Mouse (Mus musculus): ENCODE results near the gene Thoc3.

The Thoc3 gene

GRCm38 (mm10) chr13:54446686-54447495 lies 21.8 kb downstream of the Thoc3 start:
- DNase-seq (ENCODE audit: inconsistent age in 2 of 2, low spot score in 1 of 2), result peak; percentile 79 to 94

GRCm38 (mm10) chr13:54443693-54444092 lies 25.0 kb downstream of the Thoc3 start:
- DNase-seq (ENCODE audit: inconsistent age in 2 of 2, low spot score in 1 of 2), result no peak

- no peak for DNase-seq (ENCODE audit: inconsistent age in 2 of 2, low spot score in 1 of 2)
These were observed 28.7 kb downstream of the Thoc3 start for GRCm38 (mm10) chr13:54439912-54440311.

- DNase-seq (ENCODE audit: inconsistent age in 2 of 2, low spot score in 1 of 2), result no peak
These were observed 29.8 kb downstream of the Thoc3 start for GRCm38 (mm10) chr13:54438814-54439213.

GRCm38 (mm10) chr13:54437083-54437482 lies 31.6 kb downstream of the Thoc3 start:
- no peak for DNase-seq (ENCODE audit: inconsistent age in 2 of 2, low spot score in 1 of 2)

- no peak for DNase-seq (ENCODE audit: inconsistent age in 2 of 2, low spot score in 1 of 2)
These were observed 32.0 kb downstream of the Thoc3 start for GRCm38 (mm10) chr13:54436666-54437065.

GRCm38 (mm10) chr13:54431161-54431560 lies 37.5 kb downstream of the Thoc3 start:
- peak; percentile 56 to 81 for DNase-seq (ENCODE audit: inconsistent age in 2 of 2, low spot score in 1 of 2)

GRCm38 (mm10) chr13:54430051-54430450 lies 38.6 kb downstream of the Thoc3 start:
- DNase-seq (ENCODE audit: inconsistent age in 2 of 2, low spot score in 1 of 2), result no peak

- DNase-seq (ENCODE audit: inconsistent age in 2 of 2, low spot score in 1 of 2), result no peak
These were observed 39.9 kb downstream of the Thoc3 start for GRCm38 (mm10) chr13:54428771-54429170.

- DNase-seq (ENCODE audit: inconsistent age in 2 of 2, low spot score in 1 of 2), result peak; percentile 40 to 63
These were observed 41.6 kb downstream of the Thoc3 start for GRCm38 (mm10) chr13:54426781-54427655.

- no peak for DNase-seq (ENCODE audit: inconsistent age in 2 of 2, low spot score in 1 of 2)
These were observed 43.4 kb downstream of the Thoc3 start for GRCm38 (mm10) chr13:54425269-54425668.

GRCm38 (mm10) chr13:54420226-54420625 lies 48.4 kb downstream of the Thoc3 start:
- DNase-seq (ENCODE audit: inconsistent age in 2 of 2, low spot score in 1 of 2), result no peak

- no peak for DNase-seq (ENCODE audit: inconsistent age in 2 of 2, low spot score in 1 of 2)
These were observed 49.8 kb downstream of the Thoc3 start for GRCm38 (mm10) chr13:54418781-54419327.

GRCm38 (mm10) chr13:54415059-54415458 lies 53.6 kb downstream of the Thoc3 start:
- no peak for DNase-seq (ENCODE audit: inconsistent age in 2 of 2, low spot score in 1 of 2)

GRCm38 (mm10) chr13:54412721-54413120 lies 55.9 kb downstream of the Thoc3 start:
- no peak for DNase-seq (ENCODE audit: inconsistent age in 2 of 2, low spot score in 1 of 2)

- DNase-seq (ENCODE audit: inconsistent age in 2 of 2, low spot score in 1 of 2), result no peak
These were observed 56.4 kb downstream of the Thoc3 start for GRCm38 (mm10) chr13:54412236-54412635.

- DNase-seq (ENCODE audit: inconsistent age in 2 of 2, low spot score in 1 of 2), result no peak
These were observed 57.0 kb downstream of the Thoc3 start for GRCm38 (mm10) chr13:54411656-54412055.
